Mouse (Mus musculus) liver, postnatal 0 days (tissue): ENCODE measurements at regions not wholly inside any gene's neighbourhood (a gene's known extent, or its start where the extent isn't known, plus 50 kb on each side); places are given as distances from the start of the nearest gene placed in this dataset.

ENCODE experiments used
- CTCF ChIP-seq: sonication (generic); IDR thresholded peaks from 2 replicates; pipeline ENCODE4 v1.5.1; 2016; ENCODE audit warnings: antibody characterized with exemption, low read depth
- EP300 ChIP-seq: IDR thresholded peaks from 2 replicates; pipeline ENCODE4 v1.6.1; 2016; ENCODE audit warnings: antibody characterized with exemption, low read depth, mild to moderate bottlenecking

- TF ChIP-seq CTCF (no peak), EP300 (no peak)
Measured at GRCm38 (mm10) chr7:129730785-129731352, 139.2 kb downstream of the Wdr11 start.
